Mouse (Mus musculus) kidney, postnatal 10 days (tissue): ENCODE measurements around the gene 1700029I15Rik.
"Not testable (repeated sequence)": the region's sequence is repeated elsewhere in the genome, so short reads cannot be mapped to it uniquely, and the experiment has no call there.

ENCODE experiments used
- DNase-seq: peaks from one replicate; pipeline ENCODE4 v3.0.0; 2021; ENCODE audit warnings: mixed read lengths

1700029I15Rik gene

DNA sequence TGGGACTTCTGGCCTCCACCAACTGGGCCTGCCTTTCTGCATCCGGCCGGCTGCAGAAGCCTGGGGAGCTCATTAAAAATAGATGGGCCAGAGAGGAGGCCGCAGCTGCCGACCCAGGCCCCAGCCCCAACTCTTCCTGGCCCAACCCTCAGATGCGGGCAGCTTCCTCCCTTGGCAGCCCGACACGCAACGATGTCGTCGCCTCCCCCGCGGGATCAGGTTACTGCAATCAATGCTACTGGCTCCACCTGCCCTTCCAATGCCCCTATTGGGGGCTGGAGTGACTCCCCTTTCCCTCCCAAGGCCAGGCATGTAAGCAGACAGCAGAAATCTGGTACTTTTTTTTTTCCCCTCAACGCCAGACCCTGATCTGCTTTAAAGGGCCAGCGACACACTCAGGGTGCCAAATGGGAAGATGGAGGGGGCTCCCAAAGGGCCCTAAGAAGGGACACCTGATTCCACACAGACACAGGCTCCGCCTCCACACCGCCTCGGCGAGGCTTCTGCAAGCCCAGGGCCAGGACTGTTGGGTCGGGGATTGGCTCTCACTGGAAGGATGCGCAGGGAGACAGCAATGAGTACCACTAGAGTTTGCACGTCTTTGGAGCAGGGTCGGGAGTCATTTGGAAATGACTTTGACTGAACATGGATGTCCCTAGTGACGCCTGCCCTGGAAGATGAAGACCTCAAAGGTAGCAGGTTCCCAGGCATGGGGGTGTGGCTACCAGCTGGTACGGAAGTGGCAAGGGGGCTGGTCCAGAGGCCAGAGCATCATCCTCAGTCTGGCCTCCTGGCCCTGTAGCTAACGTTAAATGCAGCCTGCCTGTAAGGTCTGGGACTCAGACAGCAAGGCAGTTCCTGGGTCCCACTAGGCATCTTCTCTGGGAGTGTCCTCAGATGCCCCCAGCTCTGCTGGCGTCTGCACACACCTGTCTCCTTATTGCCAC lies 10.3 kb downstream of the 1700029I15Rik start:
- DNase-seq = peak; percentile 68

DNA sequence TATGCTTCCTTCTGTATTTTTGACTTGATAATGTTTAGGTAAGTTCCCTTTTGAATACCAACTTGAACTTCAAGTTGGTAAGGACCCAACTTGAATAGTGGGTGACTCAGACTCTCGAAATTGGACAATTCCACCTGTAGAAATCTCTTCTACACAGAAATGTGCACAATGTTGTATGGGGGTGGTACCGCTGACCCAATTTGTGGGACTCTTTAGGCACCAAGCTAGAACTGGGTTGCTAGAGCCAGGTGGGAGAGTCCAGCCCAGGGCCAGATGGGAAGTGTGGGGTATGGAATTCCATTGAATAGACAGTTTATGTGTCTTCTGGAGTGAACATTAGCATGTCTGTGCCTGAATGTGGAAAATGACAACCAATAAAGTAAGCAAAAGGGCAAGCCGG lies 13.2 kb downstream of the 1700029I15Rik start:
- no peak for DNase-seq

GRCm38 (mm10) chr2:92397436-92397835 lies 15.1 kb downstream of the 1700029I15Rik start:
- DNase-seq = no peak

DNA sequence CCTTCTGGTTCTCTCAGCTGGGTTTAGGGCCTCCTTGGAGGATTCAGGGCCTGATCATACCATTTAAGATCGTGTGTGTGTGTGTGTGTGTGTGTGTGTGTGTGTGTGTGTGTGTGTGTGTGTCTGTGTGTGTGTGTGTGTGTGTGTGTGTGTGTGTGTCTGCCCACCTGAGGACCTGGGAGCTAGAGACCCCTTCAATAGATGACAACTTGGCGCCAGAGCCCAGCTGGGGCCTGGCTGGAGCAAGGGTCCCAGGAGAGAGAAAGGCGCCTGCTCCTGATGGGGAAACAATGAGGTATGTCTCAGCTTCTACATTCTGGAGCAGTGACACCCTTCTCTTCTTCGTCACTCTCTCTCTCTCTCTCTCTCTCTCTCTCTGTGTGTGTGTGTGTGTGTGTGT lies 17.5 kb downstream of the 1700029I15Rik start:
- not testable (repeated sequence) for DNase-seq

DNA sequence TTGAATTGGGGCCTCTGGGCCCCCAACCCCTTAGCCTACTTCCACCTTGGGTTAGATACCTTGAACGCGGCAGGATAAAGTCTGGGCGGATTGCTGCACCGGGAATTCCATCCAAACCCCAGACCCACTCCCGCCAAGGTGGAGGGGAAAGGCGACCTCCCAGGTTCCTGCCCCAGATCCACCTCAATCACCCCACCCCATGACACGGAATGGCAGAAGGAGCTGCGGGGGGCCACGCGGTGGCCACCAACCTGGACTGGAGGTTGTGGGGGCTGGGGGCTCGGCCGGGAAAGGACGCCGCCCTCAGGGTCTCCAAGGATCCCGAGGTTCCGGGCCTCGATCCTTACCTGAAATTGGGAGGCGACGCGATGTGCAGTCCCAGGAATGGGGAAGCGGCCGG lies 18.3 kb downstream of the 1700029I15Rik start:
- no peak for DNase-seq

- DNase-seq = peak; percentile 65
Observed at GRCm38 (mm10) chr2:92401091-92401561, 18.8 kb downstream of the 1700029I15Rik start, which contains the start of gene Mapk8ip1. Gene Mapk8ip1, minus strand, starts transcription at chr2:92401263.

GRCm38 (mm10) chr2:92402591-92403326 lies 20.4 kb downstream of the 1700029I15Rik start:
- DNase-seq = no peak

DNA sequence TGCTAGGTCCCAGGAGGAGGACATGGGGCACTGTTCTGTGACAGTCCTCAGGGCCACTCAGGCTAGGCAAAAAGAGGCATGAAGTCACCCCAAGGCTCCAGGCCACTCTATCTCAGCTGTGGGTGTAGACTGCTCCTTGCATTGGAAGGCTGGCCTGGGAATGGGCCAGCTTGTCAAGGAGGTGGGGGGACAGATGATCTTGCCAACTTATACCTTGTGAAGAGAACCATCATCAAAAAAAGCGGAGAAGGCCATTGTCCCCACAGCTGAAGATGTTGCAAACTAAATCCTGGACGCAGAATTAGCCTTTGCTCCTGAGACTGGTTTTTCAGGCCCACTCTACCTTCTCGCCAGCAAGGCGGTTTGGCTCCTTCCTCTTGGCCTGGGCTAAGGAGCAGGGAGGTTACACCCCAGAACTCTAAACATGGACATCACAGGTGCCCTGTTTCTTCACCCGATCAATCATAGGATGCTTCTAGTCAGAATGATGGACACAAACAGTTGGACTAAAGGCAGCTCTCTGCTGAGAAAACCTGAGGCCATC lies 21.5 kb downstream of the 1700029I15Rik start:
- no peak for DNase-seq

DNA sequence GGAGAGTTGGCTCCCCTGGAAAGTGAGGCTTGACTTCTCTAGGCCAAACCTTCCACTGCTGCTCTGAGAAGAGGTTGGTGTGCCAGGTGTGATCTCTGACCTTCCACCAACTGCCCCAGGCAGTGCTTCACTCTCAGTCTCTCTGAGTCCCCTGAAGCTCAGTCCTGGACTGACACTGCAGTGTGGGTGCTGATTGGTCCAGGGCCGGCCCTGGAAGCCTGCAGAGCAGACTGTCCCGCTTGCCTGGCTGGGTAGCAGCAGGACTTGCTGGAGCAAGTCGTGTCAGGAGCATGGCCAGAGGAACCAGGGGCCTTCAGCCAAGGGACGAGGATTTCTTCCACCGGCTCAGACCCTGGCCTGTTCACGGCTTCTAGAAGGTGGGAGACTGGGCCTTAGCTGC lies 22.4 kb downstream of the 1700029I15Rik start:
- DNase-seq = no peak

DNA sequence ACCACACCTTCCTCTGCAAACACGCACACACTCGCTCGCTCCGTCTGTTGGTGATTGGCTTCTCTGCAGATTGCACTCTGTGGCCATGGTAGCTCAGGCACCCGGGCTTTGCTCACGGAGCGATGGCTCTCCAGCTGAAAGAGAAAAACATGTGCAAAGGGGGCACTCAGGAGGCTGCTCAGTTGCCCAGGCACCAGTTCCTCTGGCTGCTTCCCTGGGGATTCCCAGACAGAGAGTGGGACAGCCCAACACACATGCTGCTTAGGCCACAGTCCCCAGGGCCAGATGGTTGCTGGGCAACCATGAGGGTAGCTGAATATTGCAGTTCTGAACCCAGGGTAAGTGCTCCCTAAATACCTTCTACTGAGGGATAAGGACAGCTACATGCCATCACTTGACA lies 23.3 kb downstream of the 1700029I15Rik start:
- DNase-seq = no peak

GRCm38 (mm10) chr2:92408309-92409045 lies 26.1 kb downstream of the 1700029I15Rik start:
- no peak for DNase-seq

- DNase-seq = peak; percentile 40
Observed at GRCm38 (mm10) chr2:92411705-92412104, 29.4 kb downstream of the 1700029I15Rik start.

DNA sequence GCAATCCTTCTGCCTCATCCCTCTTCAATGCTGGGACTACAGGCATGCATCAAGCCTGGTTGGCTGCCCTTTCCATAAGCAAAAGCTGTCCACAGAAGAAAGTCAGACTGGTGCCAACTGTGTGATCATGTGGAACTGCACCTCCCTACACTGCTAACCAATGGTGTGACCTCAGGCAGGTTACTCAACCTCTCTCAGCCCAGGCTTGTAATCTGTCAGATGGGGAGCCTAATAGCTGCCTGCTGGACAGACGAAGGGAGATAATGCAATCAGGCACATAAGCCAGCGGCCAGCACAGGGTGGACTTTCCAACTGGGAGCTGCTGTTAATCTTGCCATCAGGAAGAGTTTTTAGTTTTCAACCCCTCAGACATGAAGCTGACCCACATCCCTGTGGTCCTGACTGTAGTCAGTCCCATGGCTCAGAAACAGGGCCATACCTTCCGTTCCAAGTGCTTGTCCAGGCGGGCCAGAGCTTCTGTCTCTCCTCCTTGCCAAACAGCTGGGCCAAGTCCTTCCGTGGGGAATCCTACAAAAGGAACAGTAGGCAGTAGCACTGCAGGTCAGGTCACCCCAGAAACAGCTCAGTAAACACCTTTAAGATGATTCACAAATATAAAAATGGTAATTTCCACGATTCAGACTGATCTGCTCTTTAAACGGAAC lies 39.5 kb downstream of the 1700029I15Rik start:
- DNase-seq = no peak

- peak; percentile 42 for DNase-seq
Observed at GRCm38 (mm10) chr2:92422388-92423135, 40.2 kb downstream of the 1700029I15Rik start.

DNA sequence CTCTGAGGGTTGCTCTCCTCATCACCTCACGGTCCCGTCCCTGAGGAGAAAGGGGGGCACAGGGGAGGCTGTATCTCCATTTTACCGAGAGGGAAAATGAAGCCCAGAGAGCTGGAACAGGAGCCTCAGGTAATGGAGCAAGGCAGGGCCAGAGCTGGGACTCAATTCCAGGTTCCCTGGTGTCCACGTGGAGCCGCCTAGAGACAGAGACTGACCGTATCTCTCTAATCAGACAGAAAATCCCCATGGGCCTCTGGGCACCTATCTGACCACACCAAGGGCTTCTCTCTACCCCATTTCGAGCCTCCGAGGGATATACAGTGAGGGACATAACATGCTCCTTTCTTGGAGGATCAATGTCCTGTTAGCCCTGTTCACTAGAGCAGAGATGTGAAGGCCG lies 40.8 kb downstream of the 1700029I15Rik start:
- DNase-seq = no peak

GRCm38 (mm10) chr2:92423702-92424461 lies 41.5 kb downstream of the 1700029I15Rik start:
- peak; percentile 93 for DNase-seq

- DNase-seq = peak; percentile 60
Observed at GRCm38 (mm10) chr2:92424462-92425308, 42.3 kb downstream of the 1700029I15Rik start.

DNA sequence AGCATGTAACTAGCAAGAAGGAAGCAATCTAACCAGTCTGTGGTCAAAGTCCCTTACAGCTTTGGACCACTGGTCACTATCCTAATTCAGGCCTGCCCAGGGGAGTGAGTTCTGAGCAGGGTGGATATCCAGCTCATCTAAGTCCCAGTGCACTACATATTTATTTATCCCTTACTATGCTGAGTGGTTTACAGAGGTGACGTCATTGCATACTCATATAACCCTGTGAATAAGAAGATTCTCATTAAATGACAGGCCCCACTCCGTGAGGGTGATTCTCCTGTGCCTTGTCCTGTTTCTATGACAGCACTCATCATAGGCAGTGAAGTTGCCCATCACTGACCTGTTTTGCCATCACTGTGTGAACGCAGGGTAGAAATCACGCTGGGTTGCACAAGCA lies 43.0 kb downstream of the 1700029I15Rik start:
- no peak for DNase-seq

DNA sequence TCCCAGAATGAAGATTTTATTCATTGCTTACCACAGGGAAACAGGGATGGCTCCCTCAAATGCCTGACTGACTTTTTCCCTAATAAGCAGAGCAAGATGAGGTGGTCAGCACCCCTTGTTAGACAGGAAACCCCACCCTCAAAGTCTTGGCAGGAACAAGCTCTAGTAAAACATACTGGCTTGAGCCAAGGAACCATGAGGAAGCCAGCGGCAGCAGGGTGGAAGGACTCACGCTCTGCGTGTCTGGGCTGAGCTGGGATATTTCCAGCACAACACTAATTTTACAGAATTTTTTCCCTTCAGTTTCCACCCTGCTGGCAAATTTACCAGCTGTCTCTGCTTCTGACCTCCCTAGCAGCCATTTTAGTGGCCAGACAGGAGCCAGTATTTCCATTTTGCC lies 44.1 kb downstream of the 1700029I15Rik start:
- peak; percentile 62 for DNase-seq
